Mouse (Mus musculus) kidney, postnatal 0 days (tissue): Measurements from ENCODE around the gene Anapc4. TPM values are rescaled to one million over a fixed set of nuclear protein-coding genes. Genes with fewer than 3 reads are reported as not detected.

Experiments used
- ATAC-seq: fragments of 200-750 bp; cut with Nextera tagmentation; replicated peaks from 2 replicates; pipeline ENCODE4 v1.8.0; 2017; ENCODE audit warnings: low read depth, moderate number of reproducible peaks, moderate TSS enrichment, moderate library complexity; ENCODE audit not compliant: low FRiP score
- DNase-seq: peaks from one replicate; pipeline ENCODE4 v3.0.0-alpha.2; 2016; ENCODE audit warnings: low spot score
- H3K27ac ChIP-seq: fragments of 300-500 bp; sonication (generic); 2 replicates; pipeline ENCODE4 v1.5.1; 2014; ENCODE audit warnings: mild to moderate bottlenecking
- H3K27me3 ChIP-seq: fragments of 300-500 bp; sonication (generic); 2 replicates; pipeline ENCODE4 v1.6.1; 2014; ENCODE audit warnings: low read length, mixed read lengths; ENCODE audit not compliant: insufficient read depth
- H3K36me3 ChIP-seq: fragments of 300-500 bp; sonication (generic); 2 replicates; pipeline ENCODE4 v1.6.1; 2014; ENCODE audit warnings: low read length, mixed read lengths; ENCODE audit not compliant: insufficient read depth
- H3K4me1 ChIP-seq: fragments of 300-500 bp; sonication (generic); replicated peaks from 2 replicates; pipeline ENCODE4 v1.6.1; 2014; ENCODE audit warnings: antibody characterized with exemption, low read length, mixed read lengths; ENCODE audit not compliant: insufficient read depth
- H3K4me2 ChIP-seq: fragments of 300-500 bp; sonication (generic); 2 replicates; pipeline ENCODE4 v1.6.1; 2014; ENCODE audit warnings: mild to moderate bottlenecking, low read length, moderate library complexity, mixed read lengths
- H3K4me3 ChIP-seq: fragments of 300-500 bp; sonication (generic); replicated peaks from 2 replicates; pipeline ENCODE4 v1.5.1; 2014; ENCODE audit warnings: low read depth, low read length
- H3K9ac ChIP-seq: fragments of 300-500 bp; sonication (generic); 2 replicates; pipeline ENCODE4 v1.6.1; 2014; ENCODE audit warnings: low read depth, low read length
- H3K9me3 ChIP-seq: fragments of 300-500 bp; sonication (generic); replicated peaks from 2 replicates; pipeline ENCODE4 v1.6.1; 2016; ENCODE audit warnings: low read length, inconsistent platforms, mixed read lengths
- CTCF ChIP-seq: IDR thresholded peaks from 2 replicates; pipeline ENCODE4 v1.5.1; 2016; ENCODE audit warnings: antibody characterized with exemption, low read depth, mild to moderate bottlenecking, moderate library complexity
- WGBS: fragments of 180-500 bp; shearing (Covaris S2); extraction: QIAGEN DNeasy Blood & Tissue Kit; methylation state at CpG from one replicate; pipeline ENCODE4 v1.1.7; 2014; 5-methylcytosine and 5-hydroxymethylcytosine counted together
- polyA plus RNA-seq: library from polyadenylated mRNA; unstranded; fragments of >200 nt; fragmentation: Nextera tagmentation; extraction: Ambion mirVana; gene quantifications from 2 replicates; pipeline ENCODE4 v1.2.1, GENCODE M21; 2015

The Anapc4 gene
- polyA plus RNA-seq, 1 experiment from 2014 or later: 72.3 TPM

GRCm38 (mm10) chr5:52821691-52822090 lies 12.1 kb upstream of the Anapc4 start:
- ATAC-seq (no peak), DNase-seq (peak; percentile 78)
- Histone ChIP-seq H3K9ac (no peak overlapping the region), H3K36me3 (peaks cover 16% of the 10 kb centered on the region; the same call in 1 of the 2 replicates), H3K27ac (no peak overlapping the region), H3K4me3 (no peak overlapping the region), H3K4me1 (no peaks in the 10 kb centered on the region), H3K9me3 (no peaks in the 10 kb centered on the region), H3K4me2 (no peak overlapping the region), H3K27me3 (no peaks in the 10 kb centered on the region)
- WGBS: 27% methylated on average over 3 of the region's 3 CpGs
- peak; percentile 88 for TF ChIP-seq CTCF

GRCm38 (mm10) chr5:52827923-52828322 lies 5.9 kb upstream of the Anapc4 start:
- Histone ChIP-seq H3K27ac (no peak overlapping the region), H3K36me3 (0 out of 2 replicates have a peak, but pooled peaks cover 5% of the 10 kb centered on the region), H3K4me3 (no peak overlapping the region), H3K27me3 (no peaks in the 10 kb centered on the region), H3K9me3 (no peaks in the 10 kb centered on the region), H3K9ac (no peak overlapping the region), H3K4me2 (no peak overlapping the region), H3K4me1 (peaks cover 3% of the 10 kb centered on the region; the same call in 1 of the 2 replicates)
- TF ChIP-seq CTCF: no peak
- peak; percentile 7 for DNase-seq
- no peak for ATAC-seq
- 39% methylated on average over 4 of the region's 4 CpGs for WGBS

GRCm38 (mm10) chr5:52833005-52833404 lies 807 bp upstream of the Anapc4 start:
- peak overlapping the region; percentile 57; the same call in 1 of the 2 replicates for H3K4me3 ChIP-seq
- DNase-seq: peak; percentile 6
- H3K36me3 ChIP-seq: peaks cover 9% of the 10 kb centered on the region; the same call in 1 of the 2 replicates
- peaks cover 11% of the 10 kb centered on the region; the same call in 1 of the 2 replicates for H3K4me1 ChIP-seq
- no peak for ATAC-seq
- H3K9ac ChIP-seq: no peak overlapping the region
- H3K27me3 ChIP-seq: no peaks in the 10 kb centered on the region
- H3K4me2 ChIP-seq: peak overlapping the region; percentile 50
- H3K9me3 ChIP-seq: no peaks in the 10 kb centered on the region
- TF ChIP-seq CTCF: no peak
- H3K27ac ChIP-seq: peak overlapping the region; percentile 77

GRCm38 (mm10) chr5:52834386-52834785 lies 574 bp downstream of the Anapc4 start:
- Histone ChIP-seq H3K4me3 (peak overlapping the region; percentile 57), H3K27ac (peak overlapping the region; percentile 83), H3K27me3 (no peaks in the 10 kb centered on the region), H3K9me3 (no peaks in the 10 kb centered on the region), H3K4me2 (peak overlapping the region; percentile 61), H3K9ac (peak overlapping the region; percentile 72), H3K36me3 (peaks cover 18% of the 10 kb centered on the region), H3K4me1 (peaks cover 11% of the 10 kb centered on the region; the same call in 1 of the 2 replicates)
- no peak for TF ChIP-seq CTCF
- DNase-seq: peak; percentile 49
- 7% methylated on average over 8 of the region's 8 CpGs for WGBS
- no peak for ATAC-seq

GRCm38 (mm10) chr5:52844319-52844718 lies 10.5 kb downstream of the Anapc4 start:
- Histone ChIP-seq H3K36me3 (peaks cover 40% of the 10 kb centered on the region), H3K9me3 (no peaks in the 10 kb centered on the region), H3K4me3 (no peak overlapping the region), H3K4me2 (no peak overlapping the region), H3K9ac (no peak overlapping the region), H3K4me1 (no peaks in the 10 kb centered on the region), H3K27ac (no peak overlapping the region), H3K27me3 (no peaks in the 10 kb centered on the region)
- TF ChIP-seq CTCF: no peak
- 95% methylated on average over 7 of the region's 7 CpGs for WGBS
- ATAC-seq (no peak), DNase-seq (no peak)

- DNase-seq: no peak
These were observed 21.9 kb downstream of the Anapc4 start for GRCm38 (mm10) chr5:52855727-52856126.

GRCm38 (mm10) chr5:52864446-52864845 lies 30.6 kb downstream of the Anapc4 start:
- Histone ChIP-seq H3K4me3 (no peak overlapping the region), H3K9me3 (no peaks in the 10 kb centered on the region), H3K27me3 (no peaks in the 10 kb centered on the region), H3K9ac (no peak overlapping the region), H3K36me3 (peaks cover 52% of the 10 kb centered on the region), H3K4me1 (no peaks in the 10 kb centered on the region), H3K27ac (no peak overlapping the region), H3K4me2 (no peak overlapping the region)
- ATAC-seq: no peak
- WGBS: 81% methylated on average over 8 of the region's 8 CpGs
- no peak for DNase-seq
- no peak for TF ChIP-seq CTCF

More at GRCm38 (mm10) chr5:52855727-52856126, 21.9 kb downstream of the Anapc4 start:
- no peak overlapping the region for H3K9ac ChIP-seq
- H3K27ac ChIP-seq: no peak overlapping the region
- peaks cover 55% of the 10 kb centered on the region; the same call in 1 of the 2 replicates for H3K36me3 ChIP-seq
- peak; percentile 16; the same call in 1 of the 2 replicates for TF ChIP-seq CTCF
- 90% methylated on average over 5 of the region's 5 CpGs for WGBS
- no peaks in the 10 kb centered on the region for H3K27me3 ChIP-seq
- no peaks in the 10 kb centered on the region for H3K4me1 ChIP-seq
- no peak overlapping the region for H3K4me2 ChIP-seq
- no peak for ATAC-seq
- H3K4me3 ChIP-seq: no peak overlapping the region
- no peaks in the 10 kb centered on the region for H3K9me3 ChIP-seq
